Mouse (Mus musculus) spleen, embryonic (tissue): ENCODE results near the gene Grk5.
"Not testable (repeated sequence)": the region's sequence is repeated elsewhere in the genome, so short reads cannot be mapped to it uniquely, and the experiment has no call there.

ENCODE experiments used
- CTCF ChIA-PET: fragments of 350-600 bp; sonication (Branson Sonifier 250); formaldehyde crosslinking; loops from one replicate; lab custom pipeline; 2022; lab: Charles Lee

The Grk5 gene

DNA sequence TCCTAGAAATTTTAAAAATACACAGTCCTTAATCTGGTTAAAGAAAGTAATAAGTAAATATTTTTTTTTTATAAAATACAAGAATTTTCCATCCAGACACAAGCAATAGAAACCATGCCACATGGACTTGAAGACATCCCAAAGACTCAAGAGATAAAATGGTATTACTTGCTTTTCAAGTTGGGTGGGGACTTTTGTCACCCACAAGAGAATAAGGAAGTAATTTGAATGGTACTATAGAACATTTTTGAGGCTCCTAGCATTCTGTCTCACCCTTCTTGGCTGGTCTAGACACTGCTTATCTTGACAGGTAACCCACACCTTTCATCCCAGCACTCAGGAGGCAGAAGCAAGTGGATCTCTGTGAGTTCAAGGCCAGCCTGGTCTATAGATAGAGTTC is 20.8 kb downstream of the Grk5 start:
- CTCF ChIA-PET = no interaction called here

DNA sequence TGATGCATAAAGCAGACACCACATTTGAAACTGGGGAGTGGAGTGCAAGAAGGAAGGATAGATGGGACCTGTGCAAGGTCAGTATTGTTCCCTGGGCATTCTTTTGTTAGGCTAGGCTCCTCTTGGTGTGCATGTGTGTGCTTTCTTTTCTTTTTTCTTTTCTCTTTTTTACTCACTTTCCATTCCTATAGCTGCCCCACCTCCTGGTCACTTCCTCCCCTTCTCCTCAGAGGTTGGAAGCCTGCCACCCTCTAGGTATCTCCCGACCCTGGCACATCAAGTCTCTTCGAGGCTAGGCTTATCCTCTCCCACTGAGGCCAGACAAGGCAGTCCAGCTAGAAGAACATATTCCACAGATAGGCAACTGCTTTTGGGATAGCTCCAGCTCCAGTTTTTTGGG is 22.1 kb downstream of the Grk5 start:
- CTCF ChIA-PET = no interaction called here

DNA sequence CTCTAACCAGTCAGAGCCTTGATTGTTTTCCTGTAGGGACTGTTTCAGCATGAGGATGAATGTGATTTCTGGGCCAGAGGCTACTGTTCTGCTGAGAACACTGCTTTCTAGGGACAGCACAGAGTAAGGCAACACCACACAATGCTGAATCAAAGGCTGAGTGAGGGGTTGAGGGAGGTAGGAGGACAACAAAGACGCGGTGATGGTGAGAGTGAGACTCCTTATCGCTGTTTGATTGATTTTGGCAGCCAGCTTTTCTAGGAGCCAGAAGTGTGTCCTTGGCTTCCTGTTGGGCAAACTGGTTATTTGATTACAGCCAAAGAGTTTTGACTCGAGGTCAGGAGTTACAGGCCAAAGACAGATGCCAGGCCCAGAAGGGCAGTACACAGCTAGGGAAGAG is 25.7 kb downstream of the Grk5 start:
- CTCF ChIA-PET = no interaction called here

DNA sequence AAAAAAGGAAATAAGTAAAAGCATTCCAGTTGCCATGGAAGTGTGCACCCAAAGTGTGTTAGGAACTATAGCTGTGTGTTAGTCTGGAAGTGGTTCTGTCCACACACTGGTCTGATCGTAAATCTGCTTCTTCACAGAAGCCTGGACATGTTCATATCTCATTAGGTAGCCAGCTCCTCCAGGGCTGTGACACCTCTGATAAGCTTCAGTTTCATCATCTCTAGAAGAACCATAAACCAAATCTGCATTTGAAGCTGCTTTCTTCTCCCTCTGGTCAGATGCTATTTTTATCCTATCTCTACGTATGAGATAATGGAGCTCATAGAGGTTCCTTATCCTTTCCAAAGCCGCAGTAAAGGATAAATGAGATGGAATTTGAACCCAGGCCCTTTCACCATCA is 26.3 kb downstream of the Grk5 start:
- CTCF ChIA-PET = no interaction called here

DNA sequence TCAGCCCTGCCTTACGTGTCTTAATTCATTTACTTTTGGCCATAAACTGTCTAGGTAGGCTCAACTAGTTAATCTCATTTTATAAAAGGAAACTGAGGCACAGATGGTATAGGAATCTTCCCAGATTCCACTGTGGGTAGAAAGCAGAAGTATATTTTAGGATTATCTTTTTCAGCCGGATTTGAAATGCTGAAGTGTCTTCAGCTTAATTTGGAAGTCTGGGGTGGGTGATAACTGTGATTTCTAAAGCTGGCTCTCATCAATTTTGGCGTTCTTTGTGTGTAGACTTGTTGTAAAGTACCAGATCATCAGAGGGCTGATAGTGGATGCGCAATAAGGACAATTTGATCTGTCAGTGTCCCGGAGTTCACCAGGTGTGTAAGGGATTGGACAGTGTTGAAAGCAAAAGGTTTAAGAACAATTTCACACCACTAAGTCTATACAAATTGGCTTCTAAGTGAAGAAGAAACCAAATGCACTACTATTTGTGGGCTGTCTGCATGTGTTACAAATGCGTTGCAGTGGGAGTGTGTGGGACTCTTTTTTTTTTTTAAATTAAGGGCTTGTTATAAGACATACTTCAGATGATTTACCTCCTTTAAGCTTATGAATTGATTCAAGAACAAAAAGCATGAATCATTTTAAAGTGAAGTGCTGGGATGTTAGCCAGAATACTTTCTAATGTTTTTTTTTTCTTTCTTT is 27.5 kb downstream of the Grk5 start:
- CTCF ChIA-PET = no interaction called here

DNA sequence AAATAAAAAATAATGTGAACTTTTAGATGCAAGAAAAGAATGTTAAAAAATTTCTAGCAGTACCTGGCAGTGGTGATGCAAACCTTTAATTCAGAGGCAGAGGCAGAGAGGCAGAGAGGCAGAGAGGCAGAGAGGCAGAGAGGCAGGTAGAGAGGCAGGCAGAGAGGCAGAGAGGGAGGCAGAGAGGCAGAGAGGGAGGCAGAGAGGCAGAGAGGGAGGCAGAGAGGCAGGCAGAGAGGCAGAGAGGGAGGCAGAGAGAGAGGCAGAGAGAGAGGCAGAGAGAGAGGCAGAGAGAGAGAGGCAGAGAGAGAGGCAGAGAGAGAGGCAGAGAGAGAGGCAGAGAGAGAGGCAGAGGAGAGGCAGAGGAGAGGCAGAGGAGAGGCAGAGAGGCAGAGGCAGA is 35.0 kb downstream of the Grk5 start:
- CTCF ChIA-PET = not testable (repeated sequence)

DNA sequence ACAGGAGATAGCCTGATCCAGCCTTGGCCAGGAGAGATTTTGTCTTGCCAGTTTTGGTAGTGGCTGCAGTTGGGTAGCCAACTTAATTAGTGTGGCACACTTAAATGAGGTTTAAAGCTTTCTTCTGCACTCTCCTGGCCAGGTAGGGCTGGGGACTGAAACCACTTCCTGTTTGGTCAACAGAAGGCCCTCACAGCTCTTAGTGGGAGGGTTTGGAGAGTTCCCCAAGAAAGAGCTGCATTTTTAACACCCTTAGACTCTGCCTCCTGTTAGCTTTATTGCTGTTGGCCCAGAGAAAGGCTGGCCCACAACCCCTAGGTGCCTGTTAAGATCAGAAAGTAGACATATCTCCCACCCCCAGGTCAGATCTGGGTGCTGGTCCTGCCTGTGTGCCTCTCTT is 45.5 kb downstream of the Grk5 start:
- CTCF ChIA-PET = no interaction called here

DNA sequence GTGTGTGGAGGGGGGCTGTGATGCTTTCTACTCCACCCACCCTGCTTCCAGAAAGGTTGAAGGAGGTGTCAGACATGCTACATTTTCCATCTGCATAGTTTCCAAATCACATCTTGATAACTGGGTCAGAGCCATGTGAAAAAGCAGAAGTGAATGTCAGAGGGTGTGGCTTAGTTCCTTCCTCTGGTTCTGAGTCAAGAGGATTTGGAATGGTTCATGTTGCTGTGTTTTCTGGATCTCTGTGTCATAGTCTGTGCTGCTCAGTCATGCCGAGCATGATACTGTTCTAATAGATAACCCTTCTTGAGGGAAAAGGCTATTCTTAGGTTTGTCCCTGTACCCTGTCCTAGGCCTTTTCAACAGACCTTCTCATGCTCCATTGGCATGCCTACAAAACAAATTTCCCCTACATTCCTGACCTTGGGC is 50.4 kb downstream of the Grk5 start:
- CTCF ChIA-PET = no interaction called here

DNA sequence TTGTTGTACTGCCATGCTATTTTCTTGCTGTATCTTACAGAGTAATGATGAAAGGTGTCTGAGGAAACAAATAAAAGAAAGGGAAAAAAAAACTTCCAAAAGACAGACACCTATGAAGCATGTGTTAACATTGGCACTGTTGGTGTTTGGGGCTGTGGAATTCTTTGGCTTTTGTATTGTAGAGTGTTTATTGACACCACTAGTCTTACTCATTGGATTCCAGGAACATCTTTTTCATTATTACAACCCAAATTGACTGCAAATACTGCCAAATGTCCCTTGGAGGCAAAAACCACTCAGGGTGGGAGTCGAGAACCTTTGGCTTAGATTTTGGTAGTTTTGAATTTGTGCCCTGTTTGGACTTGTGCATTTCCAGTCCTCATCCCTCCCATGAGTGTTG is 51.3 kb downstream of the Grk5 start:
- CTCF ChIA-PET = no interaction called here

DNA sequence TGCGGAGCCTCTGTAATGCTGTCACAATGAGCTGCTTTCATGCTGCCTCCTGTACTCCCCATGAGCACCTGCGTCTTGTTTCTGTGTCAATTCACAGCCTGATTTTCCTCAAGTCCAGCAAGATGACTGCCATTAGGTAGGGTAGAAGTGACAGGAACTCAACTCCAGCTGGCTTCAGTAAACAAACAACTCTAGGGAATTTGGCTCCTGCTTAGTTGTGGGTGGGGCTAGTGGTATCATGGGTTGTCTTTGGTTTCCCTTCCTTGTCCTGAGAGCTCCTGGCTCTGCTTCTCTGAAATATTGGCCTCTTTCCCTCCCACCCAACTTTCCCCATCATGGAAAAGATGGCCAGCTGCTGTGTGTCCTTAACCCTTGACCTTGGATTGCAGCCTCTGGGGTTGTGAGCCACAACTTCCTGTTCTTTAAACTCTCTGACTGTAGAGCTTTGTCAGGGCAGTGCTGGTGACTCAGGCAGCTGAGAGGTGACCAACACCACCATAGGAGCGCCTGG is 56.3 kb downstream of the Grk5 start:
- CTCF ChIA-PET = no interaction called here

DNA sequence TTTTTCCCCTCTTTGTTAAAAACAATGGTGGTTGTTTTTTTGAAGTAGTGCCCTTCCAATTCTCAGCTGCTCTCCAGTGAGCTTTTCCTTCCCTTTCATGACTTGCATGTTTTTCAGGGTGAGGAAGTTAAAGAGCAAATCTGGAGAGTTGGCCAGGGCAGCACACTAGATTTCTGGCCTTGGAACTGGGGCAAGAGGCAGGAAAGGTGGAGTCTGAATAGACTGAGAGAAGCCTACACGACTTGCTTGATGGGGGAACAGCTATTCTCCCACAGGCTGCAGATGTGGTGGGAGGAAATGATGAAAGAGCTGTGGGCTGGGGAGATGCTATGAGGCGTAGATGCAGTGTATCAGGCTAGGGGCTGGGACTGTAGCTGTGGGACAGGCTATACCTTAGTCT is 57.1 kb downstream of the Grk5 start:
- CTCF ChIA-PET = interaction anchor here (0.5 kb wide), 1 partner anchor 40 kb away, joined by 20 read pairs; no protein-coding TSS in a partner anchor

DNA sequence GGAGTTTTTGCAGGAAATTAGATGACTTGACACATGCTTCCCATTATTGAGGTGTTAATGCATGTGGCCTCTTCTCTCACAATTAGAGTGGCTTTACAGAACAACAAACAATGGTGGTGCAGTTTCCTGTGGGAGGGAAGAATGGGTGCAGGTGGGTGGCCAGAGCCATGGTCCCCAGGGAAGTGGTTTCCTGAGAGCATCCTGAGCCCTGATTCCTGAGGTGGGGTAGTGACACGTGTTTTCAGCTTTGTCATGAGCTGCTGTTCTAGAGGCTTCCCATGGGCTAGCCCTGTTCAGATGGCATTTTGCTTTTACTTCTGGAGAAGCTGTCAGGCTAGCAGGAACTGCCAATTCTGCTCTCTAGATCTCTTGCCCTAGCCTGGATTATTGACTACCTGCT is 59.4 kb downstream of the Grk5 start:
- CTCF ChIA-PET = interaction anchor here (0.6 kb wide), 1 partner anchor 1904 kb away, joined by 7 read pairs; no protein-coding TSS in a partner anchor

DNA sequence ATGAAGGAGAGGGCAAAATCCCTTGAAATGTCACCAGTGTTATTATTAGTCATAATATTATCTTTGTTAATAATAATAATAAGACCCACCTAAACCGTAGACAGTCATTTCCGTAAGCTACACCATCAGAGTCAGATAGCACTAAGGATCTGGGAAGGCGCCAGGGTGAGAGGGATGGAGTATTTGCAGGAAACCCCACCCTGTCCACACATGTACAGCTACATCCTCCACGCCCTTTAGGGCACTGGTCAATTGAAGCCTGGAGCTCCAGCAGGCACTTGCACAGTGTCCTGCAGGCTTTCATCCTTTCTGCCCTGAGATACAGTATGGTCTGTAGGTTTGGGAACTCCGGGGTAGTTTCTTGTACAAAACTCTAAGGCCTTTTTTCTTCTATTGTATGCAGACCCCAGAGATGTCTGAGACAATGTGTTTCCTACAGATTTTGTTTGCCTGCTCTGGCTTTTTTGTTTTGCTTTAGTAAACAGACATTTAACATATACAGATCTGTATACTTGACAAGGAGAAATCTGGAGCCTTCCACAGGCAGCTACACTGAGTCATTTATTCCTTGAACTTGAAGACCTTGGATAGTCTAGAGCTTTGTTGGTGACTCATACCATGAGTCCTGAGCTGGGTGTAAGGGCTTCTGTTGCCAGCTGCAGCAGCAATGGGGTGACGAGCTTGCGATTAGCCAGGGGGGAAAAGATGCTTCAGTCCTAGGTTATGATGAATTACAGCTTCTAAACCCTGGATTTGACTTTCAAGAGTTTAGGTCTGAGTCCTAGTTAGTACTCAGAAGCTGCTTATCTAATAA is 60.7 kb downstream of the Grk5 start:
- CTCF ChIA-PET = no interaction called here

DNA sequence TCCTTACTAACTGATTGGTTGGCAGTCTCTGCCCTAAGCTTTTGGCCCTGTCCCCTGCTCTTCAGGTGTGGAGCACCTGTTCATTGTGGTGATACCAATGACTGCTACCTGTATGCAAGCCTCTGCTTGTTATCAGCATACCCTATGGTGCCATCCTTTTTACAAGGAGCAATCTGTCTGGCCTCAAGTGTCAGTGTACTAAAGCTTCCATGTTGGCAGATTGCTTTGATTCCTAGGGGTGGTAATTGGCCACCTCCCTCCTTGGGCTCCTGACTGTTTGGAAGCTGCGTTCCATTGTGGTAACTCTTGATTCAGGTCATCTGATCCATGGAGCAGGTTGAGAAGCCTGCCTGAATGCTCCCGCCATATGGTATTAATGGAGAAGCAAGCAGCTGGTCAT is 65.6 kb downstream of the Grk5 start:
- CTCF ChIA-PET = no interaction called here

DNA sequence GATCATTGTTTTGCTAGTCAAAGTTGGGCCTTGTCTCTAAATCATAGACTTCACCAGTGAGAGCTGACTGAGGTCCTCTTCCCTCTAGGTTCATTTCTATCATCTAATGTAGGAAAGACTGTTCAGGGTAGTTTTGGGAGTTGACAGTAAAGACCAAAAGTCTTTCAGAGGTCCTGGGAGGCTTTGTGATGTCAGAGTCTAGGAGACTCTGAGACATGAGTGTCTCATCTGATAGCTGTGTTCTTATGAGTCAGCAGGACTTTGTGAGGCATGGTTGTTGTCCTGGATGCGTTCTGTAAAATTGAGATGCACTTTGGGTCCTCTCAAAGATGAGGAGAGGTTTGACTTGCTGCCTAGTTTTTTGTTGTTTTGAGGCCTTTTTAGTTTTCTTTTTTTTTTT is 66.2 kb downstream of the Grk5 start:
- CTCF ChIA-PET = no interaction called here

DNA sequence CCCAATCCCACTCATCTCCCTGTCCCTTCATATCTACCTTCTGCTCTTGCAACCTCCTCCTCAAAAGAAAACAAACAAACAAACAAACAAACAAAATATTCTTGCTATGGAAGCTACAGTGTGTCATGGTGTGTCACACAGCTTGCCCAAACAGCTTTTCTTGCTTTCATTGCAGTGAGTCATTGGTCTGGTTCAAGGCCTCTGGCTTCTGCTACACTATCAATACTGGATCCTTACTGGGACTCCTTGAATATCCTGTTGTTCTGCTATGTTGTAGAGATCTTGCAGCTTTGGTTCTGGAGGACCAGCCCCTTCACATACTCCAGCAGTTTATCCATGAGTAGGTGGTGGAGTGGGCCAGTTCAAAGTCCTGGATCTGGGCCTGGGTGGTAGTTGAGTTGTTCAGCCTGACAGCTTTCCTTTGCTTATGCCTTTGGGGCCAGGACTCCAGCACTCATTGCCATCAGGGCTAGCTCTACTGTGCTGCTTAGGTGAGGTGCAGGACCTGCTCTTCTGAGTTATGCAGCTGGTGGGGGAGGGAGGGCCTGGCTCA is 66.7 kb downstream of the Grk5 start:
- CTCF ChIA-PET = no interaction called here

DNA sequence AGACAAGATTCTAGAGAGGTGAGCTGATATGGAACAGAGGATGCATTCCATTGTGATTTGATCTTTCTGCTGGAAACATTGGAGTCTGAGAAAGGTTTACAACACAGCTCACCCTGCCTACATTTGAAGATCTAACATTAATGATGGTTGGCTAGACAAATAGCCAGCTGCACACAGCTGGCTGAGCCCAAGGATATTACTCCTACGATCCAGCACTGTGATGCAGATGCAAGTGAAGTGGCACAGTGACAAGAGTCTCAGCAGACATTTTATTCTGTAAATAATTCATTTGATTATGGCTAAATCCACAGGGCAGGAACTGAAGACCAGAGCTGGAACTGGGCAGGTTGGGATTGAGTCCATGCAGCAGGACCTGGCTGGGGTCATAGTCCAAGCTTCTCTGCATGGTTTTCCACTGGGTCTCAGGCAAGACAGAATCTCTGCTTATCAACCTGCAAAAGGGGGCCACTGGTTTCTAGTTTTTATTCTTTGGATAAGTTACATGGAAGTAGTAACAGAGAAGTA is 70.2 kb downstream of the Grk5 start:
- CTCF ChIA-PET = no interaction called here

DNA sequence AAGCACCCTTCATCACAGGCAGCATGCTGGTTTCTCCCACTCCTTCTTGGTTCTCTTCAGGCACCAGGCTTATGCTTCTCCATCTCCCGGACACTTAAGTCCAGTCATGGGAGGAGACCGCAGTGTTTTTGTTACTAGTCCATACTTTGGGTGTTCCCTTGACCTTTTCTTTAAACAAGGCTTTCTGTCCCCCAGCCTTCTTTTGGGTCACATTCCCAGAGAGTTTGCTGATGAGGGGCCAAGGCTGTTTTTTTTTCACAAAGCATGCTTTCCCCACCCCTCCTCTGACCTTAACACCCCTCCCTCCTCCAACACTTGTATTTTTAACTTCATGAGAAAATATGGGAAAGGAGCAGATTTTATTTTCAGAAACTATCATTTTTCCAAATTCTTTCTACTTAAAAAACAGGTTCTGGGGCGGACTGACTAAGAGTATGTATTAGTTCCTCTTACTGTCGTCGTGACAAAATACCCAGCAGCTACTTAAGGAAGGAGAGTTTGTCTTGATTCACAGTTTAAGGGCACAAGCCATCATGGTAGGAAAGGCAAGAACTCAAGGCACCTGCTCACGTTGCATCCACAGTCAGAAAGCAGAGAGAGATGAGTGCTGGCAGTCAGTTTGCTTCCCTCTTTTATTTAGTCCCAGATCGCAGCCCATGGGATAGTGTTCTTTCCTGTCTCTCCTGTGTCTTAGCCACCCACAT is 73.0 kb downstream of the Grk5 start:
- CTCF ChIA-PET = no interaction called here

DNA sequence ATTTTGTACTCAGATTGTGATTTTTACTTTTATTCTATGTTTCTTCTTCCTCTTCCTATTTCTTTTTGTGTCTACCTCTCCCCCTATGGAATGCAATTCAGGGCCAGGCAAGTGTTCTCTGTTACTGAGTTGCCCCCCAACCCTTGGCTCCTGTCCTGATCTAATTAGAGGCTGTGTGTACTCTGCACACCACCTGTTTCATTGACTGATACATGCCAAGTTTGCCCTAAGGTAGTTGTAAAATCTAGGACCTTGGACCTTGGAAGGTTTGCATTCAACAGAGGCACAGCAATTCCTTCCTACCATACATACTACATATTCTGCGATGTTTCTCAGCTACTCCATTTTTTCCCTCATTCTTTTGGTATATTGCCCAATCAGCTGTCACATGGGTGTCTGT is 78.4 kb downstream of the Grk5 start:
- CTCF ChIA-PET = no interaction called here

DNA sequence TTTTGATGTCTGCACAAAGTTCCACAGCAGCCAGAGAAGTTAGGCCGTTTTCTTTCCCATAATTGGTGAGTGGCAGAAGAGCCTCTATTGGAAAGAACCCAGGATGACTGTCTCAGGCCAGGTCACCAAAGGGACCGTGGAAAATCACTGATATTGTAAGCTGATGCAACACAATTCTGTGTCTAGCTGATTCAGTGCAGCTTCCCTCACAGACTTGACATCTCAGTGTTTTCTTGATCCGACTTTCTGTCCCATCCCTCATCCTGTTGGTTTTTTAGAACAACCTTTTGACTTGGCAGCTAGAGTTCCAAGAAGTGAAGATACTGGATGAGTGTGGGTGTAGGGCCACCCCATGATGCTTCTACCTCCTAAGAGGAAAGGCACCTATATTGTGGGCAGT is 80.9 kb downstream of the Grk5 start:
- CTCF ChIA-PET = no interaction called here

DNA sequence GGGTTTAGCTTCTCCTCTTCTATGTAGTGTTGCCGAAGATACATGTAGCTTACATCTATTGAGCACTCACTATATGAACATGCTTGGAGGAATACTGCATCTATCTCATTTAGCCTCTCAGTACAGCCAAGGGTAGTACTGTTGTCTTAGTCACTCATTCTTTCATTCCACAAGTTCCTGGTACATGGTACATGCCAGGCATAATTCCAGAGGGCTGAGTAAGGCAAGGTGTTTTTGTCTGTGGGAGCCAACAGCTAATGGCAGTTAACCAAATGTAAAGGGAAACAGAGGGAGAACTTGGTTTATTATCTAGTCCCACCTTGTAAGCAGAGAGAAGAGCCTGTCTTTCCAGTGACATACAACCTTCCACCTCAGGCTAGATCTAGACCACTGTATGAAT is 82.0 kb downstream of the Grk5 start:
- CTCF ChIA-PET = interaction anchor here (0.7 kb wide), 1 partner anchor 19 kb away, joined by 4 read pairs; no protein-coding TSS in a partner anchor
